27 mouse cellular contexts compared by ENCODE assay signal in genomic region chr4:125241577-125242262, GRCm38 (mm10).
A peak's percentile ranks its signal among the peaks of the same experiment; 100 is the strongest.
DNase-seq lines count a peak whose midpoint lies in the region; ATAC-seq and TF ChIP-seq lines count a peak whose summit lies in the region.
"Had no signal": no experiment of that assay in that cellular context is flagged by ENCODE, and none has a peak within 500 bp of the region (broad histone marks: within the 10 kb centered on the region; RNA-seq: fewer than 3 reads in every experiment).

No protein-coding gene starts in this region.

- ATAC-seq in forebrain, embryonic 14.5 days = no peak
- no peak; the same call in 1 of the 2 replicates for ATAC-seq in forebrain, embryonic 16.5 days
- 0 out of 2 replicates have a peak, but pooled peaks have one; percentile 54 for ATAC-seq in hindbrain, embryonic 13.5 days (ENCODE audit: low FRiP score)
- ATAC-seq in hindbrain, postnatal 0 days = no peak
- peak; percentile 81 for ATAC-seq in neural tube, embryonic 13.5 days (ENCODE audit: low read depth)
- ATAC-seq: forebrain, embryonic 15.5 days; intestine, postnatal 0 days; Patski had no signal

- H3K4me3 ChIP-seq in forebrain, embryonic 14.5 days (ENCODE audit: low read depth, low read length) = no peak overlapping the region
- no peak overlapping the region for H3K4me3 ChIP-seq in forebrain, embryonic 16.5 days (replicated peaks; ENCODE audit: low read length)
- H3K4me3 ChIP-seq in hindbrain, embryonic 13.5 days = no peak overlapping the region
- no peak overlapping the region for H3K4me3 ChIP-seq in hindbrain, postnatal 0 days (ENCODE audit: low read length)
- no peak overlapping the region for H3K4me3 ChIP-seq in neural tube, embryonic 13.5 days
- H3K4me3 ChIP-seq: embryonic facial prominence, embryonic 12.5 days; embryonic facial prominence, embryonic 15.5 days; forebrain, embryonic 15.5 days; heart, adult 2 months; heart, embryonic 10.5 days; heart, embryonic 13.5 days had no signal

- H3K27me3 ChIP-seq in forebrain, embryonic 14.5 days (replicated peaks; ENCODE audit: control insufficient read depth, insufficient read depth, low read length) = 0 out of 2 replicates have a peak, but pooled peaks cover 5% of the 10 kb centered on the region
- H3K27me3 ChIP-seq in forebrain, embryonic 16.5 days (replicated peaks; ENCODE audit: control insufficient read depth, insufficient read depth, low read length) = 0 out of 2 replicates have a peak, but pooled peaks cover 5% of the 10 kb centered on the region
- peaks cover 23% of the 10 kb centered on the region; the same call in 1 of the 2 replicates for H3K27me3 ChIP-seq in hindbrain, embryonic 13.5 days
- no peaks in the 10 kb centered on the region for H3K27me3 ChIP-seq in hindbrain, postnatal 0 days (ENCODE audit: insufficient read depth, low read length)
- peaks cover 30% of the 10 kb centered on the region for H3K27me3 ChIP-seq in neural tube, embryonic 13.5 days

- H3K4me1 ChIP-seq in forebrain, embryonic 14.5 days (ENCODE audit: control insufficient read depth, insufficient read depth, low read length) = no peaks in the 10 kb centered on the region
- H3K4me1 ChIP-seq in forebrain, embryonic 16.5 days (replicated peaks; ENCODE audit: control insufficient read depth, insufficient read depth, low read length) = no peaks in the 10 kb centered on the region; the same call in 1 of the 2 replicates
- H3K4me1 ChIP-seq in hindbrain, embryonic 13.5 days (replicated peaks) = peaks cover 17% of the 10 kb centered on the region
- H3K4me1 ChIP-seq in hindbrain, postnatal 0 days (ENCODE audit: insufficient read depth, low read length) = no peaks in the 10 kb centered on the region
- peaks cover 15% of the 10 kb centered on the region for H3K4me1 ChIP-seq in neural tube, embryonic 13.5 days (replicated peaks)
- H3K4me1 ChIP-seq: embryonic facial prominence, embryonic 12.5 days; embryonic facial prominence, embryonic 15.5 days; heart, embryonic 13.5 days had no signal

- H3K27ac ChIP-seq in forebrain, embryonic 14.5 days (ENCODE audit: low read depth, low read length) = no peak overlapping the region
- no peak overlapping the region for H3K27ac ChIP-seq in forebrain, embryonic 16.5 days (ENCODE audit: low read length)
- H3K27ac ChIP-seq in hindbrain, embryonic 13.5 days = peak overlapping the region; percentile 55; the same call in 1 of the 2 replicates
- no peak overlapping the region for H3K27ac ChIP-seq in hindbrain, postnatal 0 days
- peak overlapping the region; percentile 72 for H3K27ac ChIP-seq in neural tube, embryonic 13.5 days (replicated peaks)
- H3K27ac ChIP-seq: embryonic facial prominence, embryonic 12.5 days; embryonic facial prominence, embryonic 15.5 days; forebrain, embryonic 15.5 days; heart, adult 2 months; heart, embryonic 10.5 days; heart, embryonic 13.5 days had no signal

- H3K9me3 ChIP-seq in forebrain, embryonic 14.5 days (replicated peaks; ENCODE audit: control insufficient read depth, low read length) = no peaks in the 10 kb centered on the region
- H3K9me3 ChIP-seq in forebrain, embryonic 16.5 days (ENCODE audit: control insufficient read depth, low read length) = no peaks in the 10 kb centered on the region
- no peaks in the 10 kb centered on the region for H3K9me3 ChIP-seq in hindbrain, embryonic 13.5 days
- no peaks in the 10 kb centered on the region for H3K9me3 ChIP-seq in hindbrain, postnatal 0 days (ENCODE audit: low read length)
- no peaks in the 10 kb centered on the region for H3K9me3 ChIP-seq in neural tube, embryonic 13.5 days
- H3K9me3 ChIP-seq: embryonic facial prominence, embryonic 12.5 days; embryonic facial prominence, embryonic 15.5 days; forebrain, embryonic 15.5 days; heart, embryonic 10.5 days; heart, embryonic 13.5 days had no signal

- H3K9ac ChIP-seq in forebrain, embryonic 14.5 days (ENCODE audit: low read length) = no peak overlapping the region
- H3K9ac ChIP-seq in forebrain, embryonic 16.5 days (replicated peaks; ENCODE audit: low read depth, low read length) = no peak overlapping the region
- 0 out of 2 replicates have a peak overlapping the region, but pooled peaks have one; percentile 24 for H3K9ac ChIP-seq in hindbrain, embryonic 13.5 days
- no peak overlapping the region for H3K9ac ChIP-seq in hindbrain, postnatal 0 days (replicated peaks; ENCODE audit: low read length)
- 0 out of 2 replicates have a peak overlapping the region, but pooled peaks have one; percentile 39 for H3K9ac ChIP-seq in neural tube, embryonic 13.5 days
- H3K9ac ChIP-seq: embryonic facial prominence, embryonic 12.5 days; embryonic facial prominence, embryonic 15.5 days; forebrain, embryonic 15.5 days; heart, embryonic 13.5 days had no signal

- peak; percentile 20 for DNase-seq in forebrain, embryonic 14.5 days (ENCODE audit: low spot score)
- no peak for DNase-seq in hindbrain, postnatal 0 days (ENCODE audit: low spot score)
- no peak for DNase-seq in neural tube, embryonic 10.5 days (ENCODE audit: extremely low spot score, low spot score)
- DNase-seq in spleen, adult 12 weeks (ENCODE audit: low spot score) = no peak
- DNase-seq: adrenal gland, postnatal 14 days; B cell, adult 2 months; cerebellum, adult 11-12 months; cerebellum, adult 8-10 months; cerebellum, postnatal 10 days; cerebellum, postnatal 36 days; embryo, embryonic 11 days; gastrocnemius, postnatal 10 days; gastrocnemius, postnatal 36 days; heart, adult 2 months; heart, postnatal 14 days; heart, postnatal 4 days had no signal

- H3K36me3 ChIP-seq in forebrain, embryonic 14.5 days (ENCODE audit: control insufficient read depth, insufficient read depth, low read length) = no peaks in the 10 kb centered on the region
- no peaks in the 10 kb centered on the region for H3K36me3 ChIP-seq in forebrain, embryonic 16.5 days (ENCODE audit: control insufficient read depth, insufficient read depth)
- no peaks in the 10 kb centered on the region for H3K36me3 ChIP-seq in hindbrain, embryonic 13.5 days
- no peaks in the 10 kb centered on the region for H3K36me3 ChIP-seq in hindbrain, postnatal 0 days (ENCODE audit: insufficient read depth, low read length)
- H3K36me3 ChIP-seq in neural tube, embryonic 13.5 days = no peaks in the 10 kb centered on the region
- H3K36me3 ChIP-seq: embryonic facial prominence, embryonic 12.5 days; embryonic facial prominence, embryonic 15.5 days; forebrain, embryonic 15.5 days; G1E; heart, embryonic 10.5 days; heart, embryonic 13.5 days had no signal

- no peak overlapping the region for H3K4me2 ChIP-seq in forebrain, embryonic 14.5 days (ENCODE audit: low read length)
- no peak overlapping the region for H3K4me2 ChIP-seq in forebrain, embryonic 16.5 days (ENCODE audit: low read length)
- H3K4me2 ChIP-seq in hindbrain, embryonic 13.5 days = no peak overlapping the region
- H3K4me2 ChIP-seq in hindbrain, postnatal 0 days (ENCODE audit: low read depth, low read length) = no peak overlapping the region
- no peak overlapping the region for H3K4me2 ChIP-seq in neural tube, embryonic 13.5 days
- H3K4me2 ChIP-seq: embryonic facial prominence, embryonic 12.5 days; embryonic facial prominence, embryonic 15.5 days; forebrain, embryonic 15.5 days; heart, embryonic 13.5 days had no signal

- TF ChIP-seq CTCF in hindbrain, postnatal 0 days (IDR thresholded peaks at IDR 0.05; ENCODE audit: low read depth) = no peak

- 13% methylated on average over 7 of the region's 7 CpGs for WGBS in forebrain, embryonic 14.5 days
- WGBS in forebrain, embryonic 16.5 days = 13% methylated on average over 7 of the region's 7 CpGs
- 23% methylated on average over 7 of the region's 7 CpGs for WGBS in hindbrain, embryonic 13.5 days
- WGBS in hindbrain, postnatal 0 days = 32% methylated on average over 7 of the region's 7 CpGs
- 19% methylated on average over 7 of the region's 7 CpGs for WGBS in neural tube, embryonic 13.5 days

Comparison
In these comparisons a context has a peak if more than half of its experiments do, and no peak if none do; other contexts are left out.
1. ATAC-seq: peak in hindbrain, embryonic 13.5 days (single experiment) and neural tube, embryonic 13.5 days (single experiment); none in forebrain, embryonic 14.5 days (single experiment), forebrain, embryonic 16.5 days (single experiment) and hindbrain, postnatal 0 days (single experiment).
2. H3K27ac ChIP-seq: peak in hindbrain, embryonic 13.5 days (single experiment) and neural tube, embryonic 13.5 days (single experiment); none in forebrain, embryonic 14.5 days (single experiment), forebrain, embryonic 16.5 days (single experiment) and hindbrain, postnatal 0 days (single experiment).
3. H3K9ac ChIP-seq: peak in hindbrain, embryonic 13.5 days (single experiment) and neural tube, embryonic 13.5 days (single experiment); none in forebrain, embryonic 14.5 days (single experiment), forebrain, embryonic 16.5 days (single experiment) and hindbrain, postnatal 0 days (single experiment).